Mouse (Mus musculus) C2C12 (cell line): ENCODE data around the gene Scaper. TPM values are rescaled to one million over a fixed set of nuclear protein-coding genes. Genes with fewer than 3 reads are reported as not detected.

Experiments
- H3K27me3 ChIP-seq: one replicate; pipeline ENCODE4 v1.6.1; 2011; ENCODE audit not compliant: control insufficient read depth, insufficient read depth, insufficient read length
- H3K36me3 ChIP-seq: one replicate; pipeline ENCODE4 v1.6.1; 2011; ENCODE audit not compliant: control insufficient read depth, insufficient read depth
- H3K4me3 ChIP-seq: one replicate; pipeline ENCODE4 v1.5.1; 2011; ENCODE audit warnings: mild to moderate bottlenecking, control low read depth; ENCODE audit not compliant: poor library complexity, insufficient read depth, severe bottlenecking
- H3K79me2 ChIP-seq: one replicate; pipeline ENCODE4 v1.6.1; 2011; ENCODE audit not compliant: control insufficient read depth, insufficient read depth
- H3K79me3 ChIP-seq: one replicate; pipeline ENCODE4 v1.6.1; 2011; ENCODE audit warnings: low read depth, control low read depth
- H3ac ChIP-seq: one replicate; pipeline ENCODE3; 2011; ENCODE audit warnings: low read depth; ENCODE audit not compliant: control insufficient read depth, insufficient read length
- CEBPB ChIP-seq: IDR thresholded peaks from one replicate; pipeline ENCODE4 v1.6.1; 2011; ENCODE audit warnings: low read depth, mild to moderate bottlenecking, control low read depth, moderate library complexity
- CTCF ChIP-seq: IDR thresholded peaks from one replicate; pipeline ENCODE4 v1.5.1; 2011; ENCODE audit not compliant: control insufficient read depth, insufficient read depth, insufficient read length
- FOSL1 ChIP-seq: IDR thresholded peaks from one replicate; pipeline ENCODE4 v1.8.0; 2011; ENCODE audit warnings: mild to moderate bottlenecking, low read length; ENCODE audit not compliant: poor library complexity, insufficient read depth, severe bottlenecking
- MAX ChIP-seq: IDR thresholded peaks from one replicate; pipeline ENCODE4 v1.6.1; 2011; ENCODE audit warnings: mild to moderate bottlenecking, control low read depth
- MYOD1 ChIP-seq: IDR thresholded peaks from one replicate; pipeline ENCODE4 v1.6.1; 2011; ENCODE audit warnings: low read depth; ENCODE audit not compliant: control insufficient read depth, insufficient read length
- MYOG ChIP-seq: IDR thresholded peaks from one replicate; pipeline ENCODE4 v1.6.1; 2011; ENCODE audit not compliant: control insufficient read depth, insufficient read length; ENCODE audit errors: extremely low read depth
- USF1 ChIP-seq: IDR thresholded peaks from one replicate; pipeline ENCODE4 v1.6.1; 2011; ENCODE audit warnings: low read depth, mild to moderate bottlenecking, control low read depth, moderate library complexity
- polyA plus RNA-seq: library from polyadenylated mRNA; unstranded; fragments of >200 nt; fragmentation: generic; extraction: Trizol; gene quantifications from one replicate; pipeline ENCODE4 v1.2.1, GENCODE M21; 2012; ENCODE audit warnings: missing spikeins

Gene Scaper
- polyA plus RNA-seq, 1 experiment: 0.84 TPM

DNA sequence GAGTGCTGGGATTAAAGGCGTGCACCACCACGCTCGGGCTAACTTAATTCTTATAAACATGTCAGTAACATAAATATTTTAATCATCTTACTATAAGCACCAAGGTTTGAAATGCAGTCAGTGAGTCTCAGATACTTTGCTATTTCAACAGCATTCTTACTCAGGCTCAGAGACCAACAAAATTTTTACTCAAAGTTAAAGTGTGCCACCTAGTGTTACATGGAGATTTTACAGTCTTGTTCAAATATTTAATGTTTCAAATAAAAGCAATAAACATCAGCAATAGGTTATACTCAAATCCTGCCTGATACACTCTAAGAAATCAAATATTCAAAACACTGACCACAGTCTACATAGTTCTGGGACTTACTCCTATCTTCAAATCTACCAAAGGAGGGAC lies 19.3 kb downstream of the Scaper start:
- no peaks in the 10 kb centered on the region for H3K36me3 ChIP-seq
- H3ac ChIP-seq: no peak overlapping the region
- no peak overlapping the region for H3K4me3 ChIP-seq
- no peaks in the 10 kb centered on the region for H3K27me3 ChIP-seq
- H3K79me2 ChIP-seq: no peaks in the 10 kb centered on the region
- TF ChIP-seq MYOG (no peak), CEBPB (no peak), MAX (no peak), CTCF (no peak), FOSL1 (no peak), MYOD1 (no peak), USF1 (no peak)
- H3K79me3 ChIP-seq: no peaks in the 10 kb centered on the region

DNA sequence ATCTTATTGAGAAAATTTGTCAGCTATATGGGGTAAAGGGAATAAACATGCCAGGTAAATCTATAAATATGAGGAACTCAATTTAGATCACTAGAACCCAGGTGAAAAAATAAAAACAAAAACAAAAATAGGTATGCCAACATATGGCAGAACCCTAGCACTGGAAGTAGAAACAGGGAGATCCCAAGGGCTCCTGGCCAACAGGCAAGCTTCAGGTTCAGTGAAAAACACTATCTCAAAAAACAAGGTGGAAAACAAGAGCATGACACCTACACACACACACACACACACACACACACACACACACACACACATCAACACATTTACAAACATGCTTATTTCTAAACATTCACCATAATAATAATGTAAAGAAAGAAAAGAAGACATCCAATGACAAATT lies 21.2 kb downstream of the Scaper start:
- H3ac ChIP-seq: no peak overlapping the region
- no peaks in the 10 kb centered on the region for H3K36me3 ChIP-seq
- no peaks in the 10 kb centered on the region for H3K79me2 ChIP-seq
- H3K27me3 ChIP-seq: no peaks in the 10 kb centered on the region
- no peak overlapping the region for H3K4me3 ChIP-seq
- H3K79me3 ChIP-seq: no peaks in the 10 kb centered on the region
- no peak for TF ChIP-seq MAX
- TF ChIP-seq FOSL1: no peak
- no peak for TF ChIP-seq MYOD1
- no peak for TF ChIP-seq MYOG
- TF ChIP-seq CEBPB: no peak
- no peak for TF ChIP-seq USF1
- TF ChIP-seq CTCF: no peak

DNA sequence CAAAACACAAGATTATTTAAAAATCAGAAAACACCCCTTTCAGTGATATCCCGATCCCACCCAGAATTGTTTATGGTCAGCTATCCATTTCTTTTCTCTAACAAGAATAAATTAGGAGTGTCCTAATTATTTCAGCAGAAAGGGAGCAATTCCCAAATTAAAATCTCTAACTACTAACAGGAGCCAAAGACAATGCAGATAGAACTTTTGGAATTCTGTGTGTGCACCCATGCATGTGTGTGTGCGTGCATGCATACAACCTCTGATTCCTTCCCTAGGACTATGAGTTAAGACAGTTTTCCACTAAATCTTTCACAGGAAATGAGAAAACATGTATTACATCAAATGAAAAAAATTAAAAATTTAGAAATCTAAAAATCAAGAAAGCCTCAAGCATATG lies 26.4 kb downstream of the Scaper start:
- no peaks in the 10 kb centered on the region for H3K79me3 ChIP-seq
- no peak for TF ChIP-seq USF1
- TF ChIP-seq CTCF: no peak
- no peak for TF ChIP-seq MAX
- TF ChIP-seq MYOG: no peak
- no peak for TF ChIP-seq FOSL1
- TF ChIP-seq MYOD1: no peak
- TF ChIP-seq CEBPB: no peak

DNA sequence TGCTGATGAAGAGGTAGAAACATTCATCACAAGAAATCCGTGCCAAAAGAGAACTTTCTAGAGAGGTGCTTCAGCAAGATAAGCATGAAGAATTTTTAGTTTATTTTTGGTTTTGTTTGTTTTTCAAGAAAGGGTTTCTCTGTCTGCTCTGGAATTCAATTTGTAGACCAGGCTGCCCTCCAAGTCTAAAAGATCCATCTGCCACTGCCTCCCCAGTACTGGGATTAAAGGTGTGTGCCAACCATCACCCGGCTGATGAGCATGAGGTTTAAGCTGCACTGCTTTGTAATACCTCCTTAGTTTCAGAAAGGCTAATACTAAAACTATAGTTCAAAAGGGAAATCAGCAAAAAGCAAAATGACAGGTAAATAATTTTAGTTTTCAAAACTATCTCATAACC lies 35.0 kb downstream of the Scaper start:
- no peaks in the 10 kb centered on the region for H3K79me2 ChIP-seq
- H3ac ChIP-seq: no peak overlapping the region
- H3K27me3 ChIP-seq: no peaks in the 10 kb centered on the region
- H3K36me3 ChIP-seq: no peaks in the 10 kb centered on the region
- TF ChIP-seq FOSL1 (no peak), CEBPB (no peak), MAX (no peak), CTCF (no peak), MYOG (no peak)
- no peaks in the 10 kb centered on the region for H3K79me3 ChIP-seq
- no peak overlapping the region for H3K4me3 ChIP-seq

More for the DNA sequence above, 26.4 kb downstream of the Scaper start:
- Histone ChIP-seq H3ac (no peak overlapping the region), H3K36me3 (no peaks in the 10 kb centered on the region), H3K4me3 (no peak overlapping the region), H3K27me3 (no peaks in the 10 kb centered on the region), H3K79me2 (no peaks in the 10 kb centered on the region)

DNA sequence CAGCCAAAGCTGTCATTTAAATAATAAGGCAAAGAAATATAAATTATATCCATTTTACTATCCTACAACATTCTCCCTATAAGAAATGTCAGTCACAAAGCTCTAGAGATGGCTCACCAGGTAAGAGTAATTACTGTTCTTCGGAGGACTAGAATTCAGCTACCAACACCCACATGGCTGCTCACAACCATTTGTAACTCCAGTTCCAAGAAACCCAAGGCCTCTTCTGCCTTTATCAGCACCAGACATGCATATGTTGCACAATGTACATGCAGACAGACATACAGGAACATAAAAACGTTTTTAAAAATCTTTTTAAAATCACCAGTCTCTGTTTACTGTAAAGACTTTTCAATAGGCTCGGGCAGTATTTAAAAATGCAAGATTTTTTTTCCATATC lies 36.3 kb downstream of the Scaper start:
- Histone ChIP-seq H3K79me2 (no peaks in the 10 kb centered on the region), H3K79me3 (no peaks in the 10 kb centered on the region), H3ac (no peak overlapping the region), H3K36me3 (no peaks in the 10 kb centered on the region), H3K4me3 (no peak overlapping the region), H3K27me3 (no peaks in the 10 kb centered on the region)
- no peak for TF ChIP-seq USF1
- TF ChIP-seq MAX: no peak
- TF ChIP-seq FOSL1: no peak
- no peak for TF ChIP-seq CEBPB
- TF ChIP-seq MYOD1: no peak
- TF ChIP-seq CTCF: no peak
- no peak for TF ChIP-seq MYOG

DNA sequence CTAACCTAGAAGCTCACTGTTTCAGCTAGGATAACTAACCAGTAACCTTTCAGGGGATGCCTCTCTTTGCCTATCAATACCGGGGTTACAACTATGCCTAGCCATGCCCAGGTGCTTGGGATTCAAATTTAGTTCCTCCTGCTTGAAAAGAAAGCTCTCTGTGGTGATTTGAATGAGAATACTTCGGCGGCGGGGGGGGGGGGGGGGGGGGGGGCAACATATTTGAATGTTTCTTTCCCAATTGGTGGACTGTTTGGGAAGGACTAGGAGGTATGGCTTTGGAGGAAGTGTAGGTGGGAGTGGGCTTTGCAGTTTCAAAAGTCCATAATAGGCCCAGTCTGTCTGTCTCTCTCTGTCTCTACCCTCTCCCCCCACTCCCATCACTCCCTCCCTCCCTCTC lies 37.4 kb downstream of the Scaper start:
- Histone ChIP-seq H3ac (no peak overlapping the region), H3K27me3 (no peaks in the 10 kb centered on the region), H3K4me3 (no peak overlapping the region), H3K36me3 (no peaks in the 10 kb centered on the region), H3K79me2 (no peaks in the 10 kb centered on the region), H3K79me3 (no peaks in the 10 kb centered on the region)
- TF ChIP-seq FOSL1 (no peak), MYOG (no peak), CEBPB (no peak), USF1 (no peak), CTCF (no peak), MAX (no peak), MYOD1 (no peak)
